Mouse (Mus musculus) stomach, embryonic 14.5 days (tissue): ENCODE results near the gene Tgm4. TPM values are rescaled to one million over a fixed set of nuclear protein-coding genes. Genes with fewer than 3 reads are reported as not detected.

Source experiments
- ATAC-seq: fragments of 200-750 bp; cut with Nextera tagmentation; 2 replicates; pipeline ENCODE4 v1.8.0; 2017; ENCODE audit warnings: low read depth, moderate TSS enrichment; ENCODE audit not compliant: insufficient number of reproducible peaks, insufficient read depth, low FRiP score
- H3K27ac ChIP-seq: fragments of 300-500 bp; sonication (generic); 2 replicates; pipeline ENCODE4 v1.5.1; 2014; ENCODE audit warnings: mild to moderate bottlenecking, low read length, moderate library complexity, mixed read lengths
- H3K27me3 ChIP-seq: fragments of 300-500 bp; sonication (generic); 2 replicates; pipeline ENCODE4 v1.6.1; 2014; ENCODE audit warnings: low read length, control low read depth, mixed read lengths; ENCODE audit not compliant: control insufficient read depth, insufficient read depth
- H3K36me3 ChIP-seq: fragments of 300-500 bp; sonication (generic); 2 replicates; pipeline ENCODE4 v1.6.1; 2014; ENCODE audit warnings: mild to moderate bottlenecking, control low read depth, low read length, moderate library complexity, mixed read lengths; ENCODE audit not compliant: control insufficient read depth, insufficient read depth
- H3K4me1 ChIP-seq: fragments of 300-500 bp; sonication (generic); 2 replicates; pipeline ENCODE4 v1.6.1; 2014; ENCODE audit warnings: low read length, control low read depth, mixed read lengths; ENCODE audit not compliant: control insufficient read depth, insufficient read depth
- H3K4me2 ChIP-seq: fragments of 300-500 bp; sonication (generic); replicated peaks from 2 replicates; pipeline ENCODE4 v1.6.1; 2014; ENCODE audit warnings: low read depth, low read length, control low read depth
- H3K4me3 ChIP-seq: fragments of 300-500 bp; sonication (generic); 2 replicates; pipeline ENCODE4 v1.5.1; 2014; ENCODE audit warnings: low read depth, low read length, control low read depth
- H3K9ac ChIP-seq: fragments of 300-500 bp; sonication (generic); replicated peaks from 2 replicates; pipeline ENCODE4 v1.6.1; 2014; ENCODE audit warnings: low read depth, mild to moderate bottlenecking, control low read depth, low read length, moderate library complexity, mixed read lengths
- H3K9me3 ChIP-seq: fragments of 300-500 bp; sonication (generic); 2 replicates; pipeline ENCODE4 v1.6.1; 2016; ENCODE audit warnings: low read depth, low read length, control low read depth; ENCODE audit not compliant: control insufficient read depth
- WGBS: fragments of 180-500 bp; shearing (Covaris S2); extraction: QIAGEN DNeasy Blood & Tissue Kit; methylation state at CpG from one replicate; pipeline ENCODE4 v1.1.7; 2014; 5-methylcytosine and 5-hydroxymethylcytosine counted together
- polyA plus RNA-seq: library from polyadenylated mRNA; unstranded; fragments of >200 nt; fragmentation: Nextera tagmentation; extraction: Ambion mirVana; gene quantifications from 2 replicates; pipeline ENCODE4 v1.2.1, GENCODE M21; 2014

Tgm4 gene
- polyA plus RNA-seq, 1 experiment from 2014 or later = 0.87 TPM

GRCm38 (mm10) chr9:123031496-123032246, 2.9 kb upstream of the Tgm4 start:
- H3K9me3 ChIP-seq = no peaks in the 10 kb centered on the region
- no peak overlapping the region for H3K27ac ChIP-seq
- H3K4me1 ChIP-seq = no peaks in the 10 kb centered on the region
- no peaks in the 10 kb centered on the region for H3K27me3 ChIP-seq
- WGBS = 78% methylated on average over 13 of the region's 13 CpGs
- no peak overlapping the region for H3K4me3 ChIP-seq
- no peak for ATAC-seq
- H3K9ac ChIP-seq = no peak overlapping the region
- no peaks in the 10 kb centered on the region for H3K36me3 ChIP-seq
- no peak overlapping the region for H3K4me2 ChIP-seq

GRCm38 (mm10) chr9:123047665-123048064, 13.1 kb downstream of the Tgm4 start:
- no peak for ATAC-seq
- H3K4me2 ChIP-seq = no peak overlapping the region
- no peak overlapping the region for H3K4me3 ChIP-seq
- H3K4me1 ChIP-seq = no peaks in the 10 kb centered on the region
- no peak overlapping the region for H3K9ac ChIP-seq
- no peaks in the 10 kb centered on the region for H3K27me3 ChIP-seq
- no peak overlapping the region for H3K27ac ChIP-seq
- H3K9me3 ChIP-seq = no peaks in the 10 kb centered on the region
- WGBS = 89% methylated on average over 1 of the region's 1 CpGs
- H3K36me3 ChIP-seq = no peaks in the 10 kb centered on the region

- no peak overlapping the region for H3K9ac ChIP-seq
- no peak overlapping the region for H3K27ac ChIP-seq
- H3K36me3 ChIP-seq = no peaks in the 10 kb centered on the region
- no peaks in the 10 kb centered on the region for H3K9me3 ChIP-seq
- no peak overlapping the region for H3K4me2 ChIP-seq
- no peaks in the 10 kb centered on the region for H3K27me3 ChIP-seq
- H3K4me1 ChIP-seq = no peaks in the 10 kb centered on the region
- ATAC-seq = no peak
- H3K4me3 ChIP-seq = no peak overlapping the region
Measured at GRCm38 (mm10) chr9:123058724-123059292, 24.3 kb downstream of the Tgm4 start.

GRCm38 (mm10) chr9:123060172-123060571, 25.6 kb downstream of the Tgm4 start:
- no peak overlapping the region for H3K27ac ChIP-seq
- no peak overlapping the region for H3K4me3 ChIP-seq
- 75% methylated on average over 3 of the region's 3 CpGs for WGBS
- H3K27me3 ChIP-seq = no peaks in the 10 kb centered on the region
- no peaks in the 10 kb centered on the region for H3K4me1 ChIP-seq
- H3K9me3 ChIP-seq = no peaks in the 10 kb centered on the region
- no peak overlapping the region for H3K4me2 ChIP-seq
- H3K36me3 ChIP-seq = no peaks in the 10 kb centered on the region
- ATAC-seq = no peak
- H3K9ac ChIP-seq = no peak overlapping the region

GRCm38 (mm10) chr9:123079149-123079548, 44.6 kb downstream of the Tgm4 start:
- 91% methylated on average over 5 of the region's 5 CpGs for WGBS
- Histone ChIP-seq H3K4me3 (no peak overlapping the region), H3K9ac (no peak overlapping the region), H3K4me2 (no peak overlapping the region), H3K4me1 (no peaks in the 10 kb centered on the region), H3K27me3 (no peaks in the 10 kb centered on the region), H3K36me3 (peaks cover 61% of the 10 kb centered on the region), H3K9me3 (no peaks in the 10 kb centered on the region), H3K27ac (no peak overlapping the region)
- no peak for ATAC-seq

DNA sequence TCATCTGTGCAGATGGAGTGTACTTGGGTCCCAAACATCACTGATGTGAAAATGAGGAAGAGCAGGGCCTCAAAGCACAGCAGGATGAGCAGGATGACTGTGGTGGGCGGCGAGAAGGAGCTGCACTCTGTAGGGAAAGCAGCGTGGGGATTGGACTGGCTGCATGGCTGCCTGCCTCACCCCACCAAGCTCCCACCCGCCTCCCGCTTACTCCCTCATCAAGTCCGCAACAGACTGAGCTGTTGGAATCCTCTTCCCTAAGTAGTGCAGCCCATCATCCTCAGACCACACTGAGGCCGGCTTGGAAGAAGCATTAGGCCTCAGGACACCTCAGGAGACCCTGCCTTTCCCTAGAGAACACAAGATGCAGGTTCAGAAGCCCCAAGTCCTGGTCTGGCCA, 45.8 kb downstream of the Tgm4 start:
- Histone ChIP-seq H3K4me1 (no peaks in the 10 kb centered on the region), H3K27ac (no peak overlapping the region), H3K27me3 (no peaks in the 10 kb centered on the region), H3K36me3 (peaks cover 67% of the 10 kb centered on the region), H3K9ac (no peak overlapping the region), H3K4me3 (no peak overlapping the region), H3K4me2 (no peak overlapping the region), H3K9me3 (no peaks in the 10 kb centered on the region)
- no peak for ATAC-seq
- WGBS = 90% methylated on average over 7 of the region's 7 CpGs

DNA sequence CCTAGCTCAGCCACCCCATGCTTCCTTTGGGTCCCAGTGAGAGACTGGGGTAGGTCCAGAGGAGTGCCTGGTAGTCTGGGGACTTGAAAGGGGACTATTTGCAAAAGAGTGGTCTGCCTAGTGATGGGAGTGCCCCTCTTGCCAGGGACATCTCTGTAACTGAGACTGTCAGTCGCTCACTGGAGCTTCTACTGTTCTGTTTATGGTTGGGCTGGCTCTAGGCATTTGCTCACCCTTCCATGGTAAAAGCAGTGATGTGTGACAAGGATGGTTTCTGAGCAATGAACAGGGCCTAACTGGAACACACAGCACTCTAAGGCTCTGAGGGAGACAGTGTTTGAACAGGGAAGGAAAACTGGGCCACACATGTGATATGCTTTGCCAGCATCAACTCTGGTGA, 46.3 kb downstream of the Tgm4 start:
- H3K36me3 ChIP-seq = peaks cover 72% of the 10 kb centered on the region
- no peak overlapping the region for H3K27ac ChIP-seq
- no peak for ATAC-seq

GRCm38 (mm10) chr9:123085373-123085772, 50.8 kb downstream of the Tgm4 start:
- Histone ChIP-seq H3K9me3 (no peaks in the 10 kb centered on the region), H3K27ac (no peak overlapping the region), H3K4me2 (no peak overlapping the region), H3K36me3 (peaks cover 64% of the 10 kb centered on the region), H3K4me1 (no peaks in the 10 kb centered on the region), H3K9ac (no peak overlapping the region), H3K4me3 (no peak overlapping the region), H3K27me3 (no peaks in the 10 kb centered on the region)
- no peak for ATAC-seq
- 75% methylated on average over 1 of the region's 1 CpGs for WGBS

More for the DNA sequence above, 46.3 kb downstream of the Tgm4 start:
- H3K27me3 ChIP-seq = no peaks in the 10 kb centered on the region
- H3K9ac ChIP-seq = no peak overlapping the region
- no peaks in the 10 kb centered on the region for H3K4me1 ChIP-seq
- WGBS = 78% methylated on average over 1 of the region's 1 CpGs
- H3K4me3 ChIP-seq = no peak overlapping the region
- H3K4me2 ChIP-seq = no peak overlapping the region
- no peaks in the 10 kb centered on the region for H3K9me3 ChIP-seq

- no peaks in the 10 kb centered on the region for H3K27me3 ChIP-seq
- no peak for ATAC-seq
- H3K4me3 ChIP-seq = no peak overlapping the region
- H3K9me3 ChIP-seq = no peaks in the 10 kb centered on the region
- no peak overlapping the region for H3K9ac ChIP-seq
- H3K27ac ChIP-seq = no peak overlapping the region
- 71% methylated on average over 3 of the region's 3 CpGs for WGBS
- peaks cover 54% of the 10 kb centered on the region for H3K36me3 ChIP-seq
- H3K4me2 ChIP-seq = no peak overlapping the region
- no peaks in the 10 kb centered on the region for H3K4me1 ChIP-seq
Measured at GRCm38 (mm10) chr9:123087558-123087957, 53.0 kb downstream of the Tgm4 start.
